In genomic region chr11:19204521-19204920, GRCm38 (mm10) we compare ENCODE assay signal across 8 mouse cellular contexts.
DNase-seq lines count a peak whose midpoint lies in the region; ATAC-seq and TF ChIP-seq lines count a peak whose summit lies in the region.
"Had no signal": no experiment of that assay in that cellular context is flagged by ENCODE, and none has a peak within 500 bp of the region (broad histone marks: within the 10 kb centered on the region; RNA-seq: fewer than 3 reads in every experiment).

No protein-coding gene starts in this region.

- TF ChIP-seq POLR2A in brain, embryonic 14.5 days (IDR thresholded peaks at IDR 0.05; ENCODE audit: borderline replicate concordance, extremely low read depth, insufficient read depth, insufficient read length, poor library complexity, severe bottlenecking), result no peak

- no peaks in the 10 kb centered on the region for H3K27me3 ChIP-seq in embryonic facial prominence, embryonic 13.5 days
- no peaks in the 10 kb centered on the region for H3K27me3 ChIP-seq in hindbrain, embryonic 10.5 days (ENCODE audit: insufficient read depth, poor library complexity, severe bottlenecking)
- H3K27me3 ChIP-seq in lung, embryonic 16.5 days (ENCODE audit: control insufficient read depth, insufficient read depth, low read depth, low read length), result no peaks in the 10 kb centered on the region
- H3K27me3 ChIP-seq: stomach, embryonic 15.5 days had no signal

- peaks cover 17% of the 10 kb centered on the region for H3K4me1 ChIP-seq in embryonic facial prominence, embryonic 13.5 days
- H3K4me1 ChIP-seq in hindbrain, embryonic 10.5 days (replicated peaks), result peaks cover 33% of the 10 kb centered on the region
- H3K4me1 ChIP-seq in lung, embryonic 16.5 days (replicated peaks; ENCODE audit: control insufficient read depth, insufficient read depth, low read length), result peaks cover 9% of the 10 kb centered on the region
- H3K4me1 ChIP-seq: stomach, embryonic 15.5 days had no signal

- H3K9ac ChIP-seq in embryonic facial prominence, embryonic 13.5 days, result no peak overlapping the region
- H3K9ac ChIP-seq in lung, embryonic 16.5 days (ENCODE audit: low read length), result no peak overlapping the region
- H3K9ac ChIP-seq: stomach, embryonic 15.5 days had no signal

- WGBS in embryonic facial prominence, embryonic 13.5 days, result 12% methylated on average over 7 of the region's 7 CpGs
- 39% methylated on average over 7 of the region's 7 CpGs for WGBS in hindbrain, embryonic 10.5 days
- 33% methylated on average over 7 of the region's 7 CpGs for WGBS in lung, embryonic 16.5 days

- H3K9me3 ChIP-seq in embryonic facial prominence, embryonic 13.5 days, result no peaks in the 10 kb centered on the region
- no peaks in the 10 kb centered on the region for H3K9me3 ChIP-seq in hindbrain, embryonic 10.5 days
- H3K9me3 ChIP-seq in lung, embryonic 16.5 days (ENCODE audit: control insufficient read depth, low read length), result no peaks in the 10 kb centered on the region
- H3K9me3 ChIP-seq: stomach, embryonic 15.5 days had no signal

- H3K4me3 ChIP-seq in embryonic facial prominence, embryonic 13.5 days, result no peak overlapping the region; the same call in 1 of the 2 replicates
- H3K4me3 ChIP-seq in hindbrain, embryonic 10.5 days, result no peak overlapping the region
- peak overlapping the region; percentile 5; the same call in 1 of the 2 replicates for H3K4me3 ChIP-seq in lung, embryonic 16.5 days (ENCODE audit: low read length)
- H3K4me3 ChIP-seq: stomach, embryonic 15.5 days had no signal

- 0 out of 2 replicates have a peak, but pooled peaks have one; percentile 10 for ATAC-seq in embryonic facial prominence, embryonic 13.5 days (ENCODE audit: insufficient number of reproducible peaks, insufficient read depth, low FRiP score, low TSS enrichment, low read depth)
- ATAC-seq in lung, embryonic 16.5 days (ENCODE audit: low read depth), result peak; percentile 70
- no peak for ATAC-seq in CD4-positive, CD25-positive, alpha-beta regulatory T cell, adult 4 months

- no peak for TF ChIP-seq CTCF in brain, embryonic 14.5 days (IDR thresholded peaks at IDR 0.05; ENCODE audit: borderline replicate concordance, extremely low read depth, insufficient read depth, insufficient read length)

- DNase-seq in brain, embryonic 14.5 days (ENCODE audit: low read depth), result peak; percentile 75
- peak; percentile 20 for DNase-seq in hindbrain, embryonic 10.5 days (ENCODE audit: low spot score)
- DNase-seq in testis, postnatal 14 days (ENCODE audit: low spot score), result no peak
- DNase-seq in right cerebral cortex, postnatal 14 days, result no peak

- peak overlapping the region; percentile 41 for H3K4me2 ChIP-seq in embryonic facial prominence, embryonic 13.5 days
- H3K4me2 ChIP-seq in lung, embryonic 16.5 days (ENCODE audit: low read depth, low read length), result 0 out of 2 replicates have a peak overlapping the region, but pooled peaks have one; percentile 20
- H3K4me2 ChIP-seq: stomach, embryonic 15.5 days had no signal

- H3K27ac ChIP-seq in embryonic facial prominence, embryonic 13.5 days, result peak overlapping the region; percentile 79
- H3K27ac ChIP-seq in hindbrain, embryonic 10.5 days, result peak overlapping the region; percentile 75
- peak overlapping the region; percentile 66 for H3K27ac ChIP-seq in lung, embryonic 16.5 days (ENCODE audit: low read length)

- H3K36me3 ChIP-seq in embryonic facial prominence, embryonic 13.5 days, result no peaks in the 10 kb centered on the region
- H3K36me3 ChIP-seq in hindbrain, embryonic 10.5 days, result no peaks in the 10 kb centered on the region
- H3K36me3 ChIP-seq in lung, embryonic 16.5 days (ENCODE audit: control insufficient read depth, insufficient read depth, low read length), result no peaks in the 10 kb centered on the region
- H3K36me3 ChIP-seq: stomach, embryonic 15.5 days had no signal

Comparison
In these comparisons a context has a peak if more than half of its experiments do, and no peak if none do; other contexts are left out.
1. DNase-seq: peak in brain, embryonic 14.5 days (single experiment) and hindbrain, embryonic 10.5 days (single experiment); none in testis, postnatal 14 days (single experiment) and right cerebral cortex, postnatal 14 days (single experiment).
2. Peak in every context shown above with its lines, with median percentiles within 50 percentile points of each other: H3K27ac ChIP-seq.